Mouse (Mus musculus) kidney, adult 18-20 months (tissue): ENCODE results near the gene Gpr39.
A peak's percentile ranks its signal among the peaks of the same experiment; 100 is the strongest.

Experiments
- DNase-seq: peaks from one replicate; pipeline ENCODE4 v3.0.0; 2021

The Gpr39 gene

GRCm38 (mm10) chr1:125701101-125701590 is 24.4 kb downstream of the Gpr39 start:
- no peak for DNase-seq

GRCm38 (mm10) chr1:125701773-125702172 is 25.0 kb downstream of the Gpr39 start:
- no peak for DNase-seq

DNA sequence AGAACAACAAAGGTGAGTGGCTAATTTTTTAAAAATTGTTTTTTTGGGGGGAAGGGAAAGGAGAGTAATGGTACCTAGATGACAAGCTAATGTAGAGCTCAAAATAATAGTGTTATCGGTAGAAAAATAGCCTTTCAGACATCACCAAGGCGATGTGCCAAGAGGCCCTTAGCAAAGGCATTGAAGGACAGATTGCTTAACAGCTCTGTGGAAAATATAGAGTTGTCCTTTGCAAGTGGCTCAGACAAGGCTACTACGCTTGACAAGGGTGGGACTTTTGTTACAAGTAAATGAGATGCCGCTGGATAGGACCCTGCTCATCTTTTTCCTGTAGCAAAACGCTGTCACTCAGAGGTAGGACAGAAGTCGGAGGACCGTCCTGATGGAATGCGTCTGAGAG is 25.5 kb downstream of the Gpr39 start:
- no peak for DNase-seq

GRCm38 (mm10) chr1:125705412-125705811 is 28.6 kb downstream of the Gpr39 start:
- DNase-seq = no peak

GRCm38 (mm10) chr1:125715286-125715685 is 38.5 kb downstream of the Gpr39 start:
- no peak for DNase-seq

- no peak for DNase-seq
These were observed 39.4 kb downstream of the Gpr39 start for GRCm38 (mm10) chr1:125716241-125716640.

- no peak for DNase-seq
These were observed 41.1 kb downstream of the Gpr39 start for GRCm38 (mm10) chr1:125717906-125718305.

DNA sequence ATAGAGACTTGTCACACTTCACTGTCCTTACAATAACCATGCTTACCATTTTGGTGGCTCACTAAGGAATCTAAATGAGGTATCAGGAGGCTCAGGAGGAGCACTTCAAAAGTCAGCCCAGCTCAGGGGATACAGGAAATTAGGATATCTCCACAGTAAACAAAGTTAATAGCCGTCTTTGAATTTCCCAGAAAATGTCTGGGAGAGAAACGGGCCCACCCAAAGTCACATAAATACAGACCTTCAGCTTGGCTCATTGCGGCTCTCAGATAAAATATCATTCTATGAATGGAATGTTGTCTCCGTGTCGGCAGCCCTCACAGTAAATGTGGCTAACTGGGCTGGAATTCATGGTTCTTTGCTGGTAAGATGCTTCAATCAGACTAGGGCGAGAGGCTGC is 42.3 kb downstream of the Gpr39 start:
- no peak for DNase-seq

- no peak for DNase-seq
These were observed 44.4 kb downstream of the Gpr39 start for GRCm38 (mm10) chr1:125721104-125721758.

- no peak for DNase-seq
These were observed 47.5 kb downstream of the Gpr39 start for GRCm38 (mm10) chr1:125724304-125724703.

GRCm38 (mm10) chr1:125729025-125729565 is 52.3 kb downstream of the Gpr39 start:
- DNase-seq = no peak

DNA sequence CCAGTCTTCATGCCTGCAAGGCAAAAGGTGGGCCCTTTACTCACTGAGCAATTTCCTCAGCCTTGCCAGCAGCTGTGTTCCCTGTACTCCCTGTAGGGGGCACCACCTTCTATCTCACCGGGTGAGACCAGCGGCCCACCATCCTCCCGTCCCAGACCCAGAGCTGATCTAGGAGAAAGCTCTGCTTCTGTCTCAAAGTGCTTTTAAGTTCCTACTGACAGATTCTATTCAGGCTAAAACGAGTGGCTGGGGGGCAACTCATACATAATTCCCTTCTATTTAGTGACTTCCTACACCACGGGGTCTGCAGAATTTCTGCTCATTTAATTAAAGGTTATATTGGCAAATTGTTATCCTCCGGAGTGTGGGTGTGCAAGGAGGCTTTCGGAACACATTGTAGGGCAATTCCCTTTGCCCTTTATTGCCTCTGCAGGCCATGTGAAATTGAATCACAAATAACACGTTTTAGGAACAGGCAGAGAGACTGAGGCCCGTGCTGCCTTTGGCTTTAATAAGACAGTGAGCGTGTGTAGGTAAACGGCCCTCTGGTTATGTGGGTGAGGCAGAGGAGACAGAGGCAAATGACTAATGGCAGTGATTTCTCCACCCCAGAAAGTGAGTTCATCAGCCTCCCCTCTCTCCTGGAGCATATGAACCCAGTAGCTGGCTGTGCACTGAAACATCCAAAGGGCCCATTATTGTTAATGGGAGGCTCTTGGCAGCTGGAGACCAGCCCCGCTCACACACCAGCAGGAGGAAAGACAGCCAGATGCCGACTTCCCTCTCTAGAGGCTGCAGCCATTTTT is 53.1 kb downstream of the Gpr39 start:
- no peak for DNase-seq

DNA sequence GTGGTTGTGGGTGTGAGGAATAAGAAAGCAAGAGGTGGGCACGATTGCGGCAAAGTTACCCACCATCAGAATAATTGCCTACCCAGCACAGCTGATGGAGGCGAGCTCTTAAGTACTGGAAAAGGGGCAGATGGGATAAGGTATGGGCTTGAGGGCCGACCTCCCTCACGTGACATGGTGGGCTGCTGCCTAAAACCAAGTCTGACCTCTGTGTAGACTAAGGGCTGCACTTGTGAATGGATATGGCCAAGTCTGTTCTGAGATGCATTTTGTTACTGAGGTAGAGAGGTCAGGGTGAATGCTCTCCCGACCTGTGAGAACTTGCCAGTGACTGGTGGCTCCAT is 53.7 kb downstream of the Gpr39 start:
- DNase-seq = no peak

DNA sequence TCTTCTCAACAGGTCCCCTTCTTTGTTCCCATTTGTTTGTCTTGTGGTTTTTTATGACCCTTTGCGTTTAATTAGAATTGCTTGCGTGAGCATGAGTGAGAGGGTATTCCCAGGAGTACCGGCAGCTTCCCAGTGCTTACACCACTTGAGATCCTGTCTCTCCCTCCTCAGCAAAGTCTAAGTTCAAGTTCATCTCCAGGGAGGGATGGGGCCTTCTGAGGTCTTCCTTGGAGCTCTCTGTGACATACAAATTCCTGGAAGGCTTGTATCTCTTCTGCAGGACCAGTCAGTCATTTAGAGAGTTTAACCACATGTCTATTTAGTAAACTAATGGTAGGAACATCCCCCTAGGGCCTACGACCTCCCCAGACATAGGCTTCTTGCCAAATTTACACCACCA is 55.1 kb downstream of the Gpr39 start:
- DNase-seq = no peak

GRCm38 (mm10) chr1:125744766-125745165 is 68.0 kb downstream of the Gpr39 start:
- no peak for DNase-seq

- peak; percentile 6 for DNase-seq
These were observed 78.7 kb downstream of the Gpr39 start for GRCm38 (mm10) chr1:125755335-125755996.

- peak; percentile 15 for DNase-seq
These were observed 83.3 kb downstream of the Gpr39 start for GRCm38 (mm10) chr1:125759972-125760695.

- DNase-seq = no peak
These were observed 83.9 kb downstream of the Gpr39 start for GRCm38 (mm10) chr1:125760696-125761025.

- no peak for DNase-seq
These were observed 85.3 kb downstream of the Gpr39 start for GRCm38 (mm10) chr1:125762076-125762475.

DNA sequence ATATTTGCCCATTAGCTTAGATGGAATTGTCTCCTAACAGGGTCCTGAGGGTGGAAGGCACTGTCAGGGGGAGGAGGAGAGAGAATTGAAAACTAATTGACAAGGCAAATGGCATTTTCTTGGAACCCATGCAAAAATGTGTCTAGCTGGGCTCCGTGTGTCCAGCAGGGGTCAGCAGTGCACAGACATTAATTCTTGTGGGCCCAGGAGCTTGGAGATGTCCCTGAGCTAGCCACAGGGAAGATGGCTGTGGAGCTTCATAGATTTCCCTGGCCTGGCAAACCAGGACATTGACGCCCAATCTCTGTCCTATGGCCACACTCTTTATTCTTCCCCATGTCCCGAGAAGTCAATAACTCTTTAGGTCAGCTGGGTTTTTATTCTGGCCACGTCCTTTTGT is 113.0 kb downstream of the Gpr39 start:
- DNase-seq = peak; percentile 60

DNA sequence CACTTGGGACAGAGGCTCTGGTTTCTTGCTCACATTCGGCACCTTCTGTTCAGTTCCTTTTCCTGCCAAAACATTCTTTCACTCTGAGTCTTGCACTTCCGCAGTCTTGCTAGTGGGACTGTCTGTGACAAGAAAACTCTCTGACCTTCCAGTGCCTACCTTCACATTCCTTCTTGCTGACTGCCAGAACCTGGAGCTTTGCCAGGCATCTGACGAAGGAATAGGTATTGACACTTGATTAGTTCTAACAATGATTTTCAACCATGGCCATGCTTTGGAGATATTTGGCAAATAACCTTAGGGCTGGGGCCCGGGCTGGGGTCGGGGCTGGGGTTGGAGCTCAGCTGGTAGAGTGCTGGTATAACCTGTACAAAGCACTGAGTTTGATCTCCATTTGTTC is 123.7 kb downstream of the Gpr39 start:
- no peak for DNase-seq

- peak; percentile 11 for DNase-seq
These were observed 131.6 kb downstream of the Gpr39 start for GRCm38 (mm10) chr1:125808426-125808825.
